Mouse (Mus musculus): ENCODE data around the gene Ppp3cb.

DNA sequence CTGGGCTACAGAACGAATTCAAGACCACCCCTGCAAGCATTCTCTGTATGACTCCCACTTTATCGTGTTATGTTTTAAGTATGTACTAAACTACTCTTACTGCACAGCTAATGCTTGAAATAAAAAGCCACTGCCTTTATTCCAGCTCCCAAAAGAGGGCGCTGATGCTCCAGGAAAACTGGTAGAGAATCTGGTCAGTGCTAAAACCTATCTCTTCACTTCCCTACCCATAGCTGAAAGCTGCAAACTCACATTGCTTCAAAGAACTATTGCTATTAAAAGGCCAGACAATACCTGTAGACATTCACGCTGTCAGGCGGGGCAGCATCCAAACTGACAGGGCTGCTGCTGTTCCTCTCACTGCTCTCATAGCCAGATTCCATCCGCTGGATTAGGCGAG lies 29.8 kb upstream of the Ppp3cb start:
- TF ChIP-seq CTCF (IDR thresholded peaks at IDR 0.05; ENCODE audit: borderline replicate concordance, extremely low read depth, insufficient read depth, insufficient read length) (peak; percentile 72), POLR2A (IDR thresholded peaks at IDR 0.05; ENCODE audit: borderline replicate concordance, extremely low read depth, insufficient read depth, insufficient read length, poor library complexity, severe bottlenecking) (no peak)
